Comparison of ENCODE assay signal across 16 mouse cellular contexts in the genomic region with DNA sequence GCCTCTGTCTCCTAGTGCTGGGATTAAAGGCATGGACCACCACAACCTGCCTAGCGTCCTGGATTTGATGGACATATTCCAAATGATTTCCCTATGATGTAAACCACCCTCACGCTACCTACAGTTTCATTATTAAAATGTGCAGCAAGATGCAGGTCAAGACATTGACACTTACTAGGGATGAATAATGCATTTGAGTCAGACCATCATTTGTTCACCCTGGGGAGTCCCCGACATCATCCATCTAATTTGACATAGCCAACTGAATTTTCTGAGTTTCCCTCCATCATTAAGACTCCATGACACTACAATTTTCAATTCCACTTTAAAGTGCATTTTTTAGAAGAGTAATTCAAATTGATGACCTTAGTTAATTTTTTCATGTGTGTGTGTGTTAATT.
"Had no signal": no experiment of that assay in that cellular context is flagged by ENCODE, and none has a peak within 500 bp of the region (broad histone marks: within the 10 kb centered on the region; RNA-seq: fewer than 3 reads in every experiment).

No protein-coding gene starts in this region.

- H3K27ac ChIP-seq: kidney, embryonic 15.5 days; left cerebral cortex, adult 2 months; liver, embryonic 13.5 days; neural tube, embryonic 12.5 days; neural tube, embryonic 15.5 days had no signal

- H3K9me3 ChIP-seq: kidney, embryonic 15.5 days; liver, embryonic 13.5 days; neural tube, embryonic 12.5 days; neural tube, embryonic 15.5 days had no signal

- H3K9ac ChIP-seq: kidney, embryonic 15.5 days; liver, embryonic 13.5 days; neural tube, embryonic 12.5 days; neural tube, embryonic 15.5 days had no signal

- H3K4me1 ChIP-seq: kidney, embryonic 15.5 days; liver, embryonic 13.5 days; neural tube, embryonic 12.5 days; neural tube, embryonic 15.5 days had no signal

- H3K4me3 ChIP-seq: kidney, embryonic 15.5 days; left cerebral cortex, adult 2 months; liver, embryonic 13.5 days; myocyte; neural tube, embryonic 12.5 days; neural tube, embryonic 15.5 days had no signal

- DNase-seq: kidney, adult 8-10 months; kidney, postnatal 10 days; layer of hippocampus, postnatal 36 days; liver, embryonic 13.5 days; lung, adult 2 months; lung, postnatal 14 days; lung, postnatal 4 days; thymus, adult 18-20 months; thymus, postnatal 36 days had no signal

- H3K36me3 ChIP-seq: kidney, embryonic 15.5 days; liver, embryonic 13.5 days; neural tube, embryonic 12.5 days; neural tube, embryonic 15.5 days had no signal

- H3K27me3 ChIP-seq: kidney, embryonic 15.5 days; liver, embryonic 13.5 days; neural tube, embryonic 12.5 days; neural tube, embryonic 15.5 days had no signal

- ATAC-seq: midbrain, embryonic 16.5 days had no signal

- H3K4me2 ChIP-seq: kidney, embryonic 15.5 days; liver, embryonic 13.5 days; midbrain, embryonic 11.5 days; neural tube, embryonic 12.5 days; neural tube, embryonic 15.5 days had no signal
